Mouse (Mus musculus): ENCODE measurements at regions not wholly inside any gene's neighbourhood (a gene's known extent, or its start where the extent isn't known, plus 50 kb on each side); places are given as distances from the start of the nearest gene placed in this dataset.

- H3K9me3 ChIP-seq = no peaks in the 10 kb centered on the region
Observed at GRCm38 (mm10) chr4:142414874-142415273, 175.7 kb upstream of the Kazn start.

GRCm38 (mm10) chr4:142411792-142412191 is 172.6 kb upstream of the Kazn start:
- Histone ChIP-seq H3K27me3 (no peaks in the 10 kb centered on the region), H3K36me3 (no peaks in the 10 kb centered on the region), H3K9me3 (no peaks in the 10 kb centered on the region), H3K27ac (no peak overlapping the region), H3K4me3 (replicated peaks) (no peak overlapping the region), H3K4me2 (no peak overlapping the region), H3K4me1 (replicated peaks) (0 out of 2 replicates have a peak, but pooled peaks cover 2% of the 10 kb centered on the region), H3K9ac (replicated peaks) (no peak overlapping the region)
- no peak for ATAC-seq (ENCODE audit: insufficient number of reproducible peaks, insufficient read depth, low FRiP score, low TSS enrichment, low read depth)
- 89% methylated on average over 5 of the region's 5 CpGs for WGBS

More at GRCm38 (mm10) chr4:142414874-142415273, 175.7 kb upstream of the Kazn start:
- Histone ChIP-seq H3K9ac (replicated peaks) (no peak overlapping the region), H3K27me3 (no peaks in the 10 kb centered on the region), H3K4me3 (replicated peaks) (no peak overlapping the region), H3K27ac (no peak overlapping the region), H3K4me2 (no peak overlapping the region), H3K4me1 (replicated peaks) (0 out of 2 replicates have a peak, but pooled peaks cover 2% of the 10 kb centered on the region), H3K36me3 (no peaks in the 10 kb centered on the region)
- WGBS = 66% methylated on average over 5 of the region's 5 CpGs
- no peak for ATAC-seq (ENCODE audit: insufficient number of reproducible peaks, insufficient read depth, low FRiP score, low TSS enrichment, low read depth)

- Histone ChIP-seq H3K4me3 (replicated peaks) (no peak overlapping the region), H3K9ac (replicated peaks) (no peak overlapping the region), H3K27me3 (no peaks in the 10 kb centered on the region), H3K4me2 (no peak overlapping the region), H3K27ac (no peak overlapping the region), H3K36me3 (no peaks in the 10 kb centered on the region), H3K4me1 (replicated peaks) (0 out of 2 replicates have a peak, but pooled peaks cover 2% of the 10 kb centered on the region), H3K9me3 (no peaks in the 10 kb centered on the region)
- ATAC-seq (ENCODE audit: insufficient number of reproducible peaks, insufficient read depth, low FRiP score, low TSS enrichment, low read depth) = no peak
- WGBS = 79% methylated on average over 26 of the region's 26 CpGs
Observed at GRCm38 (mm10) chr4:142410596-142411573, 171.7 kb upstream of the Kazn start.

- H3K4me1 ChIP-seq (replicated peaks) = no peaks in the 10 kb centered on the region
- H3K27ac ChIP-seq = no peak overlapping the region
- ATAC-seq (ENCODE audit: insufficient number of reproducible peaks, insufficient read depth, low FRiP score, low TSS enrichment, low read depth) = no peak
- 78% methylated on average over 7 of the region's 7 CpGs for WGBS
- H3K36me3 ChIP-seq = peaks cover 4% of the 10 kb centered on the region; the same call in 1 of the 2 replicates
- H3K4me2 ChIP-seq = no peak overlapping the region
- no peak overlapping the region for H3K4me3 ChIP-seq (replicated peaks)
- no peak overlapping the region for H3K9ac ChIP-seq (replicated peaks)
- no peaks in the 10 kb centered on the region for H3K27me3 ChIP-seq
- H3K9me3 ChIP-seq = peaks cover 12% of the 10 kb centered on the region
Observed at GRCm38 (mm10) chr4:142397858-142398257, 158.7 kb upstream of the Kazn start.

- Histone ChIP-seq H3K9ac (replicated peaks) (no peak overlapping the region), H3K4me3 (replicated peaks) (no peak overlapping the region), H3K4me1 (replicated peaks) (0 out of 2 replicates have a peak, but pooled peaks cover 3% of the 10 kb centered on the region), H3K27me3 (no peaks in the 10 kb centered on the region), H3K27ac (no peak overlapping the region), H3K4me2 (no peak overlapping the region), H3K9me3 (0 out of 2 replicates have a peak, but pooled peaks cover 4% of the 10 kb centered on the region), H3K36me3 (peaks cover 4% of the 10 kb centered on the region; the same call in 1 of the 2 replicates)
- WGBS = 54% methylated on average over 2 of the region's 2 CpGs
- ATAC-seq (ENCODE audit: insufficient number of reproducible peaks, insufficient read depth, low FRiP score, low TSS enrichment, low read depth) = no peak
Observed at GRCm38 (mm10) chr4:142392924-142393323, 153.7 kb upstream of the Kazn start.

- no peak for ATAC-seq (ENCODE audit: insufficient number of reproducible peaks, insufficient read depth, low FRiP score, low TSS enrichment, low read depth)
- H3K27me3 ChIP-seq = no peaks in the 10 kb centered on the region
- H3K36me3 ChIP-seq = peaks cover 4% of the 10 kb centered on the region; the same call in 1 of the 2 replicates
- WGBS = 86% methylated on average over 21 of the region's 21 CpGs
- H3K9ac ChIP-seq (replicated peaks) = no peak overlapping the region
- H3K4me3 ChIP-seq (replicated peaks) = no peak overlapping the region
- H3K9me3 ChIP-seq = 0 out of 2 replicates have a peak, but pooled peaks cover 4% of the 10 kb centered on the region
- H3K4me1 ChIP-seq (replicated peaks) = 0 out of 2 replicates have a peak, but pooled peaks cover 3% of the 10 kb centered on the region
- no peak overlapping the region for H3K4me2 ChIP-seq
- H3K27ac ChIP-seq = no peak overlapping the region
Observed at GRCm38 (mm10) chr4:142390531-142391195, 151.5 kb upstream of the Kazn start.

GRCm38 (mm10) chr4:142388476-142388875 is 149.3 kb upstream of the Kazn start:
- no peak overlapping the region for H3K4me3 ChIP-seq (replicated peaks)
- ATAC-seq (ENCODE audit: insufficient number of reproducible peaks, insufficient read depth, low FRiP score, low TSS enrichment, low read depth) = no peak
- H3K36me3 ChIP-seq = no peaks in the 10 kb centered on the region
- H3K4me2 ChIP-seq = no peak overlapping the region
- peaks cover 4% of the 10 kb centered on the region; the same call in 1 of the 2 replicates for H3K9me3 ChIP-seq
- H3K9ac ChIP-seq (replicated peaks) = no peak overlapping the region
- 0 out of 2 replicates have a peak, but pooled peaks cover 3% of the 10 kb centered on the region for H3K4me1 ChIP-seq (replicated peaks)
- no peaks in the 10 kb centered on the region for H3K27me3 ChIP-seq
- WGBS = 74% methylated on average over 6 of the region's 6 CpGs
- H3K27ac ChIP-seq = no peak overlapping the region

GRCm38 (mm10) chr4:142381168-142381567 is 142.0 kb upstream of the Kazn start:
- Histone ChIP-seq H3K27me3 (no peaks in the 10 kb centered on the region), H3K36me3 (no peaks in the 10 kb centered on the region), H3K27ac (no peak overlapping the region), H3K9ac (replicated peaks) (no peak overlapping the region), H3K4me1 (replicated peaks) (peaks cover 11% of the 10 kb centered on the region; the same call in 1 of the 2 replicates), H3K9me3 (peaks cover 4% of the 10 kb centered on the region; the same call in 1 of the 2 replicates), H3K4me2 (no peak overlapping the region), H3K4me3 (replicated peaks) (no peak overlapping the region)
- ATAC-seq (ENCODE audit: insufficient number of reproducible peaks, insufficient read depth, low FRiP score, low TSS enrichment, low read depth) = no peak
- 71% methylated on average over 7 of the region's 7 CpGs for WGBS

GRCm38 (mm10) chr4:142378452-142378851 is 139.3 kb upstream of the Kazn start:
- no peak for ATAC-seq (ENCODE audit: insufficient number of reproducible peaks, insufficient read depth, low FRiP score, low TSS enrichment, low read depth)
- no peaks in the 10 kb centered on the region for H3K9me3 ChIP-seq
- H3K4me2 ChIP-seq = no peak overlapping the region
- no peaks in the 10 kb centered on the region for H3K27me3 ChIP-seq
- 58% methylated on average over 9 of the region's 9 CpGs for WGBS
- no peaks in the 10 kb centered on the region for H3K36me3 ChIP-seq
- H3K27ac ChIP-seq = no peak overlapping the region
- no peak overlapping the region for H3K4me3 ChIP-seq (replicated peaks)
- peaks cover 12% of the 10 kb centered on the region; the same call in 1 of the 2 replicates for H3K4me1 ChIP-seq (replicated peaks)
- H3K9ac ChIP-seq (replicated peaks) = no peak overlapping the region

GRCm38 (mm10) chr4:142367774-142368173 is 128.6 kb upstream of the Kazn start:
- Histone ChIP-seq H3K4me2 (no peak overlapping the region), H3K9me3 (peaks cover 6% of the 10 kb centered on the region; the same call in 1 of the 2 replicates)

GRCm38 (mm10) chr4:142362071-142362470 is 122.9 kb upstream of the Kazn start:
- ATAC-seq (ENCODE audit: insufficient number of reproducible peaks, insufficient read depth, low FRiP score, low TSS enrichment, low read depth) = no peak
- no peak overlapping the region for H3K9ac ChIP-seq (replicated peaks)
- peaks cover 14% of the 10 kb centered on the region; the same call in 1 of the 2 replicates for H3K4me1 ChIP-seq (replicated peaks)
- H3K9me3 ChIP-seq = peaks cover 6% of the 10 kb centered on the region; the same call in 1 of the 2 replicates
- no peak overlapping the region for H3K4me2 ChIP-seq
- no peaks in the 10 kb centered on the region for H3K27me3 ChIP-seq
- no peak overlapping the region for H3K4me3 ChIP-seq (replicated peaks)
- no peak overlapping the region for H3K27ac ChIP-seq
- 39% methylated on average over 5 of the region's 5 CpGs for WGBS
- no peaks in the 10 kb centered on the region for H3K36me3 ChIP-seq

More at GRCm38 (mm10) chr4:142367774-142368173, 128.6 kb upstream of the Kazn start:
- H3K36me3 ChIP-seq = no peaks in the 10 kb centered on the region
- H3K27me3 ChIP-seq = no peaks in the 10 kb centered on the region
- H3K4me3 ChIP-seq (replicated peaks) = no peak overlapping the region
- no peak overlapping the region for H3K27ac ChIP-seq
- no peak for ATAC-seq (ENCODE audit: insufficient number of reproducible peaks, insufficient read depth, low FRiP score, low TSS enrichment, low read depth)
- H3K4me1 ChIP-seq (replicated peaks) = no peaks in the 10 kb centered on the region
- WGBS = 88% methylated on average over 3 of the region's 3 CpGs
- H3K9ac ChIP-seq (replicated peaks) = no peak overlapping the region

All from limb, embryonic 12.5 days (tissue).